Mouse (Mus musculus) activated CD4-positive, CD25-positive, alpha-beta regulatory T cell (primary cell): ENCODE results near the gene Vmn2r13. TPM values are rescaled to one million over a fixed set of nuclear protein-coding genes. Genes with fewer than 3 reads are reported as not detected.

ENCODE experiments used
- polyA plus RNA-seq, 2 experiments: library from polyadenylated mRNA; unstranded; fragments of 100-300 nt; shearing (Covaris generic); gene quantifications; one replicate each; pipeline ENCODE4 v1.2.1; 2017

Gene Vmn2r13
- not detected for polyA plus RNA-seq

GRCm38 (mm10) chr5:109192099-109192498 is at the start of gene Vmn2r13:
Gene Vmn2r13 (minus strand): TSS chr5:109192199.

GRCm38 (mm10) chr5:109224608-109225007 is 32.6 kb upstream of the Vmn2r13 start, which contains the start of gene Vmn2r14:
Gene Vmn2r14 (minus strand): TSS chr5:109224708.

Other genes with a start within 250 kb of the Vmn2r13 start
- under 1 TPM in 1 of 2 experiments, not detected in 1; 0.18 TPM for gene Vmn2r10, start 185.7 kb downstream of the Vmn2r13 start, polyA plus RNA-seq
- under 1 TPM; 0.07 to 0.14 TPM for gene Vmn2r11, start 132.6 kb downstream of the Vmn2r13 start, polyA plus RNA-seq
- gene Vmn2r12, start 94.2 kb downstream of the Vmn2r13 start, polyA plus RNA-seq = not detected
- under 1 TPM in 1 of 2 experiments, not detected in 1; 0.02 TPM for gene Vmn2r14, start 32.5 kb upstream of the Vmn2r13 start, polyA plus RNA-seq
- not detected for gene Vmn2r15, start 105.4 kb upstream of the Vmn2r13 start, polyA plus RNA-seq
- not detected for gene Vmn2r16, start 138.0 kb upstream of the Vmn2r13 start, polyA plus RNA-seq
- under 1 TPM in 1 of 2 experiments, not detected in 1; 0.02 TPM for gene Vmn2r17, start 227.5 kb upstream of the Vmn2r13 start, polyA plus RNA-seq